Mouse (Mus musculus) stomach, embryonic 15.5 days (tissue): Measurements from ENCODE around the gene Itih5. TPM values are rescaled to one million over a fixed set of nuclear protein-coding genes. Genes with fewer than 3 reads are reported as not detected.

Experiments
- ATAC-seq: fragments of 200-750 bp; cut with Nextera tagmentation; 2 replicates; pipeline ENCODE4 v1.8.0; 2017; ENCODE audit warnings: low read depth, moderate number of reproducible peaks, moderate TSS enrichment; ENCODE audit not compliant: insufficient read depth, low FRiP score
- H3K27ac ChIP-seq: fragments of 300-500 bp; sonication (generic); 2 replicates; pipeline ENCODE4 v1.5.1; 2015; ENCODE audit warnings: mild to moderate bottlenecking, inconsistent platforms
- H3K27me3 ChIP-seq: fragments of 300-500 bp; sonication (generic); replicated peaks from 2 replicates; pipeline ENCODE4 v1.6.1; 2015; ENCODE audit warnings: inconsistent platforms
- H3K36me3 ChIP-seq: fragments of 300-500 bp; sonication (generic); 2 replicates; pipeline ENCODE4 v1.6.1; 2015; ENCODE audit warnings: inconsistent platforms
- H3K4me1 ChIP-seq: fragments of 300-500 bp; sonication (generic); 2 replicates; pipeline ENCODE4 v1.6.1; 2015; ENCODE audit warnings: inconsistent platforms
- H3K4me2 ChIP-seq: fragments of 300-500 bp; sonication (generic); 2 replicates; pipeline ENCODE4 v1.6.1; 2015; ENCODE audit warnings: mild to moderate bottlenecking, inconsistent platforms
- H3K4me3 ChIP-seq: fragments of 300-500 bp; sonication (generic); replicated peaks from 2 replicates; pipeline ENCODE4 v1.5.1; 2015; ENCODE audit warnings: inconsistent platforms
- H3K9ac ChIP-seq: fragments of 300-500 bp; sonication (generic); 2 replicates; pipeline ENCODE4 v1.6.1; 2015; ENCODE audit warnings: inconsistent platforms
- H3K9me3 ChIP-seq: fragments of 300-500 bp; sonication (generic); 2 replicates; pipeline ENCODE4 v1.6.1; 2016; ENCODE audit warnings: inconsistent platforms
- WGBS: fragments of 180-500 bp; shearing (Covaris S2); methylation state at CpG from one replicate; pipeline ENCODE4 v1.1.7; 2015; 5-methylcytosine and 5-hydroxymethylcytosine counted together
- polyA plus RNA-seq: library from polyadenylated mRNA; unstranded; fragments of >200 nt; fragmentation: Nextera tagmentation; extraction: Ambion mirVana; gene quantifications from 2 replicates; pipeline ENCODE4 v1.2.1, GENCODE M21; 2015

Gene Itih5
- polyA plus RNA-seq, 1 experiment from 2014 or later: 19.4 TPM

- 91% methylated on average over 2 of the region's 2 CpGs for WGBS
- H3K9ac ChIP-seq: no peak overlapping the region
- no peak for ATAC-seq
- no peaks in the 10 kb centered on the region for H3K27me3 ChIP-seq
- no peaks in the 10 kb centered on the region for H3K36me3 ChIP-seq
- no peaks in the 10 kb centered on the region for H3K4me1 ChIP-seq
- H3K4me2 ChIP-seq: no peak overlapping the region
- no peak overlapping the region for H3K4me3 ChIP-seq
- H3K27ac ChIP-seq: no peak overlapping the region
- no peaks in the 10 kb centered on the region for H3K9me3 ChIP-seq
These were observed 83.2 kb downstream of the Itih5 start for GRCm38 (mm10) chr2:10236554-10236953.

GRCm38 (mm10) chr2:10242970-10243369, 89.6 kb downstream of the Itih5 start:
- Histone ChIP-seq H3K27me3 (no peaks in the 10 kb centered on the region), H3K4me1 (no peaks in the 10 kb centered on the region), H3K4me3 (no peak overlapping the region), H3K4me2 (no peak overlapping the region), H3K27ac (no peak overlapping the region), H3K36me3 (no peaks in the 10 kb centered on the region), H3K9ac (no peak overlapping the region), H3K9me3 (no peaks in the 10 kb centered on the region)
- WGBS: 20% methylated on average over 9 of the region's 9 CpGs
- no peak for ATAC-seq

GRCm38 (mm10) chr2:10250441-10250840, 97.1 kb downstream of the Itih5 start:
- Histone ChIP-seq H3K27ac (no peak overlapping the region), H3K4me3 (no peak overlapping the region), H3K4me2 (no peak overlapping the region), H3K9me3 (no peaks in the 10 kb centered on the region), H3K4me1 (no peaks in the 10 kb centered on the region), H3K9ac (no peak overlapping the region), H3K27me3 (no peaks in the 10 kb centered on the region), H3K36me3 (no peaks in the 10 kb centered on the region)
- no peak for ATAC-seq
- 80% methylated on average over 9 of the region's 9 CpGs for WGBS

GRCm38 (mm10) chr2:10250926-10251325, 97.6 kb downstream of the Itih5 start:
- Histone ChIP-seq H3K4me3 (no peak overlapping the region), H3K27ac (no peak overlapping the region), H3K36me3 (no peaks in the 10 kb centered on the region), H3K27me3 (no peaks in the 10 kb centered on the region), H3K4me1 (no peaks in the 10 kb centered on the region), H3K9me3 (no peaks in the 10 kb centered on the region), H3K4me2 (no peak overlapping the region), H3K9ac (no peak overlapping the region)
- no peak for ATAC-seq
- 79% methylated on average over 4 of the region's 4 CpGs for WGBS

GRCm38 (mm10) chr2:10251466-10251865, 98.1 kb downstream of the Itih5 start:
- H3K9ac ChIP-seq: no peak overlapping the region
- no peak overlapping the region for H3K27ac ChIP-seq
- H3K27me3 ChIP-seq: no peaks in the 10 kb centered on the region
- no peaks in the 10 kb centered on the region for H3K36me3 ChIP-seq
- no peaks in the 10 kb centered on the region for H3K4me1 ChIP-seq
- H3K4me3 ChIP-seq: no peak overlapping the region
- H3K9me3 ChIP-seq: no peaks in the 10 kb centered on the region
- 88% methylated on average over 9 of the region's 9 CpGs for WGBS
- ATAC-seq: no peak
- no peak overlapping the region for H3K4me2 ChIP-seq

GRCm38 (mm10) chr2:10252016-10252415, 98.6 kb downstream of the Itih5 start:
- no peak overlapping the region for H3K9ac ChIP-seq
- 67% methylated on average over 2 of the region's 2 CpGs for WGBS
- no peaks in the 10 kb centered on the region for H3K36me3 ChIP-seq
- no peaks in the 10 kb centered on the region for H3K4me1 ChIP-seq
- no peak overlapping the region; the same call in 1 of the 2 replicates for H3K27ac ChIP-seq
- no peaks in the 10 kb centered on the region for H3K9me3 ChIP-seq
- H3K4me3 ChIP-seq: no peak overlapping the region
- no peak overlapping the region for H3K4me2 ChIP-seq
- no peaks in the 10 kb centered on the region for H3K27me3 ChIP-seq
- ATAC-seq: no peak

GRCm38 (mm10) chr2:10253351-10253750, 100.0 kb downstream of the Itih5 start:
- H3K36me3 ChIP-seq: no peaks in the 10 kb centered on the region
- no peak overlapping the region for H3K4me3 ChIP-seq
- no peak overlapping the region for H3K27ac ChIP-seq
- no peak overlapping the region for H3K9ac ChIP-seq
- H3K4me2 ChIP-seq: no peak overlapping the region
- H3K9me3 ChIP-seq: no peaks in the 10 kb centered on the region
- WGBS: 78% methylated on average over 3 of the region's 3 CpGs
- H3K27me3 ChIP-seq: no peaks in the 10 kb centered on the region
- H3K4me1 ChIP-seq: no peaks in the 10 kb centered on the region
- ATAC-seq: no peak

GRCm38 (mm10) chr2:10256949-10257348, 103.6 kb downstream of the Itih5 start:
- ATAC-seq: no peak
- H3K9me3 ChIP-seq: no peaks in the 10 kb centered on the region
- H3K27ac ChIP-seq: no peak overlapping the region
- no peak overlapping the region for H3K9ac ChIP-seq
- no peak overlapping the region for H3K4me3 ChIP-seq
- no peaks in the 10 kb centered on the region for H3K27me3 ChIP-seq
- H3K4me1 ChIP-seq: no peaks in the 10 kb centered on the region
- 63% methylated on average over 5 of the region's 5 CpGs for WGBS
- H3K36me3 ChIP-seq: no peaks in the 10 kb centered on the region
- H3K4me2 ChIP-seq: no peak overlapping the region

- H3K27ac ChIP-seq: no peak overlapping the region
- 45% methylated on average over 5 of the region's 5 CpGs for WGBS
- ATAC-seq: no peak
- H3K4me2 ChIP-seq: no peak overlapping the region
- H3K4me3 ChIP-seq: no peak overlapping the region
- no peaks in the 10 kb centered on the region for H3K9me3 ChIP-seq
- no peak overlapping the region for H3K9ac ChIP-seq
- no peaks in the 10 kb centered on the region for H3K36me3 ChIP-seq
- H3K27me3 ChIP-seq: no peaks in the 10 kb centered on the region
- H3K4me1 ChIP-seq: no peaks in the 10 kb centered on the region
These were observed 104.9 kb downstream of the Itih5 start for GRCm38 (mm10) chr2:10258312-10258711.

GRCm38 (mm10) chr2:10260109-10260508, 106.7 kb downstream of the Itih5 start:
- no peaks in the 10 kb centered on the region for H3K36me3 ChIP-seq
- WGBS: 65% methylated on average over 5 of the region's 5 CpGs
- H3K4me3 ChIP-seq: no peak overlapping the region
- no peaks in the 10 kb centered on the region for H3K27me3 ChIP-seq
- H3K9ac ChIP-seq: no peak overlapping the region
- H3K27ac ChIP-seq: no peak overlapping the region
- no peak overlapping the region for H3K4me2 ChIP-seq
- no peaks in the 10 kb centered on the region for H3K4me1 ChIP-seq
- no peaks in the 10 kb centered on the region for H3K9me3 ChIP-seq
- no peak for ATAC-seq

GRCm38 (mm10) chr2:10261337-10261736, 108.0 kb downstream of the Itih5 start:
- H3K4me1 ChIP-seq: no peaks in the 10 kb centered on the region
- H3K27me3 ChIP-seq: no peaks in the 10 kb centered on the region
- H3K27ac ChIP-seq: no peak overlapping the region
- no peaks in the 10 kb centered on the region for H3K9me3 ChIP-seq
- H3K9ac ChIP-seq: no peak overlapping the region
- no peak overlapping the region for H3K4me2 ChIP-seq
- H3K36me3 ChIP-seq: no peaks in the 10 kb centered on the region
- no peak for ATAC-seq
- no peak overlapping the region for H3K4me3 ChIP-seq
- 56% methylated on average over 5 of the region's 5 CpGs for WGBS

- no peak overlapping the region for H3K9ac ChIP-seq
- no peak overlapping the region for H3K4me2 ChIP-seq
- H3K27me3 ChIP-seq: no peaks in the 10 kb centered on the region
- H3K27ac ChIP-seq: no peak overlapping the region
- H3K4me3 ChIP-seq: no peak overlapping the region
- ATAC-seq: no peak
- H3K4me1 ChIP-seq: no peaks in the 10 kb centered on the region
- H3K36me3 ChIP-seq: no peaks in the 10 kb centered on the region
- no peaks in the 10 kb centered on the region for H3K9me3 ChIP-seq
- 35% methylated on average over 5 of the region's 5 CpGs for WGBS
These were observed 109.4 kb downstream of the Itih5 start for GRCm38 (mm10) chr2:10262722-10263121.

GRCm38 (mm10) chr2:10263909-10264489, 110.6 kb downstream of the Itih5 start:
- H3K4me3 ChIP-seq: no peak overlapping the region
- no peak overlapping the region for H3K4me2 ChIP-seq
- H3K4me1 ChIP-seq: no peaks in the 10 kb centered on the region
- WGBS: 42% methylated on average over 7 of the region's 7 CpGs
- no peaks in the 10 kb centered on the region for H3K36me3 ChIP-seq
- no peak overlapping the region for H3K9ac ChIP-seq
- no peak for ATAC-seq
- H3K27ac ChIP-seq: no peak overlapping the region
- no peaks in the 10 kb centered on the region for H3K9me3 ChIP-seq
- no peaks in the 10 kb centered on the region for H3K27me3 ChIP-seq
